Mouse (Mus musculus): Measurements from ENCODE around the gene Ablim1. TPM values are rescaled to one million over a fixed set of nuclear protein-coding genes. Genes with fewer than 3 reads are reported as not detected.

Gene Ablim1
- polyA plus RNA-seq, 1 experiment from 2014 or later, result 46.9 TPM

DNA sequence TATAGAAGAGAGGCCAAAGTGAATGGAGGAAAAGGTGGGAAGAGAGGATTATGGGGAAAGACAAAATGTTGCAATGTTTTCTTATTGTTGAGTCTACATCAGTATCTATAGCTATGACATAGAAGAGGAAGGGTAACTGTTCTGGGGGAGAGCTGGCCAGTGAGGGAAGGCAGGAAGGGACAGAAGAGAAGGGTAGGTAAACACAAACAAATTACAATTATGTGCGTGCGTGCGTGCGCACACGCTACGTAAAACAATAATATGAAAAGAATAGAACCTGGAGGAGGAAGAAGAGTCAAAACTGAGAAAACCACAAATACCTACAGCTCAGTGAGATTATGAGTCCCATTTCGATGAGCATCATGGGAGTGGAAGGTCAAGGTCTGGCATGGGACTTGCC lies 13.6 kb upstream of the Ablim1 start:
- H3K27me3 ChIP-seq (ENCODE audit: control insufficient read depth, insufficient read depth, low read length), result no peaks in the 10 kb centered on the region
- ATAC-seq (ENCODE audit: insufficient number of reproducible peaks, insufficient read depth, low FRiP score, low read depth), result no peak
- WGBS, result 92% methylated on average over 7 of the region's 7 CpGs
- H3K4me2 ChIP-seq (ENCODE audit: low read length), result no peak overlapping the region
- H3K4me1 ChIP-seq (ENCODE audit: control insufficient read depth in 2 of 2, insufficient read depth in 2 of 2, low read length in 2 of 2), result peaks cover 2 to 3% of the 10 kb centered on the region in 2 experiments; a peak in 1 of 4 replicates
- H3K27ac ChIP-seq (replicated peaks in 1 of 2; ENCODE audit: control insufficient read depth in 1 of 2, insufficient read depth in 1 of 2, low read depth in 2 of 2, low read length in 2 of 2), result no peak overlapping the region
- no peak overlapping the region for H3K4me3 ChIP-seq (ENCODE audit: control insufficient read depth in 1 of 2, insufficient read depth in 1 of 2, low read depth in 1 of 2, low read length in 2 of 2)
- no peaks in the 10 kb centered on the region for H3K36me3 ChIP-seq (ENCODE audit: control insufficient read depth, insufficient read depth, low read length)
- H3K9ac ChIP-seq (ENCODE audit: low read length), result no peak overlapping the region
- H3K9me3 ChIP-seq (ENCODE audit: control insufficient read depth, low read length), result no peaks in the 10 kb centered on the region

DNA sequence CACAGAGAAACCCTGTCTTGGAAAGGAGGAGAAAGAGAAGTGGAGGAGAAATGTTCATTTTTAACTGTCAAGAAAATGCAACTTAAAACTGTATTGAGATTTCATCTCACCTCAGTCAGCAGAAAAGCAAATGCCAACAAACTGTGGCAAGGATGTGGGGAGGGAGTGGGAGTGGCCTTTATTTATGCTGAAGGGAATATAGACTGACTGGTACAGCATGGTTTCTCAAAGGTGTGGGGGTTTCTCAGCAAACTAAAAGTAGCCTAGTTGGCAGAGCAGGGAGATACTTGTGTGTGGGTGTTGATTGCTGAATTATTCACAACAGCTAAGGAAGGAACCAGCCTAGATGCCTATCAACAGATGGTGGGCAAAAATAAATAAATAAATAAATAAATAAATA lies 13.0 kb upstream of the Ablim1 start:
- no peaks in the 10 kb centered on the region for H3K27me3 ChIP-seq (ENCODE audit: control insufficient read depth, insufficient read depth, low read length)
- no peaks in the 10 kb centered on the region for H3K36me3 ChIP-seq (ENCODE audit: control insufficient read depth, insufficient read depth, low read length)
- H3K4me3 ChIP-seq (ENCODE audit: control insufficient read depth in 1 of 2, insufficient read depth in 1 of 2, low read depth in 1 of 2, low read length in 2 of 2), result no peak overlapping the region
- H3K9me3 ChIP-seq (ENCODE audit: control insufficient read depth, low read length), result no peaks in the 10 kb centered on the region
- H3K4me2 ChIP-seq (ENCODE audit: low read length), result no peak overlapping the region
- no peak for ATAC-seq (ENCODE audit: insufficient number of reproducible peaks, insufficient read depth, low FRiP score, low read depth)
- peaks cover 2 to 3% of the 10 kb centered on the region in 2 experiments; a peak in 1 of 4 replicates for H3K4me1 ChIP-seq (ENCODE audit: control insufficient read depth in 2 of 2, insufficient read depth in 2 of 2, low read length in 2 of 2)
- no peak overlapping the region for H3K27ac ChIP-seq (replicated peaks in 1 of 2; ENCODE audit: control insufficient read depth in 1 of 2, insufficient read depth in 1 of 2, low read depth in 2 of 2, low read length in 2 of 2)
- no peak overlapping the region for H3K9ac ChIP-seq (ENCODE audit: low read length)

DNA sequence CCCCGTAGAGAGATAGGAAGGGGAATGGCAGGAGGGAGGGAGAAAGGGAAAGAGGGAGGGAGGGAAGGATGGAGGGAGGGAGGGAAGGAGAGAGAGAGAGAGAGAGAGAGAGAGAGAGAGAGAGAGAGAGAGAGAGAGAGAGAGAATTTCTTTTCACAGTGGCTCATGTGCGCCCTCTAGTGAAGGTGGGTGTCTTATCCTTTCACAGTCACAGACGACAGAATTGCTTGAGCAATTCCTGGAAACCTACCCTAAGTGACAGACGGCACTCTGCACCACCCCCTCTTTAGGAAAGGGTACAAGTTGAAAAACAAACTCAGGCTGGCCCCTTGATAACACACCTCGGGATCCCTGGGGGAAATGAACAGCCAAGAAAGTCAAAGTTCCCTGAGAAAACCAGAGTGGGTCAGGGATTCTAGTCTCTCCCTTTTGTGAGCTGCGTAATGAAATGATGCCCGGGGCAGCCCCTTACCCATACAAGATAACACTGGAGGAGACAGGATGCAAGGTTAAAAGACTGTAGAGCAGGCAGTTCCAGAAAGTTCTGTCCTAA lies 11.1 kb upstream of the Ablim1 start:
- Histone ChIP-seq H3K4me1 (ENCODE audit: control insufficient read depth in 2 of 2, insufficient read depth in 2 of 2, low read length in 2 of 2) (peaks cover 2 to 3% of the 10 kb centered on the region in 2 experiments; a peak in 1 of 4 replicates), H3K9me3 (ENCODE audit: control insufficient read depth, low read length) (no peaks in the 10 kb centered on the region), H3K36me3 (ENCODE audit: control insufficient read depth, insufficient read depth, low read length) (no peaks in the 10 kb centered on the region), H3K4me3 (ENCODE audit: control insufficient read depth in 1 of 2, insufficient read depth in 1 of 2, low read depth in 1 of 2, low read length in 2 of 2) (no peak overlapping the region), H3K27ac (replicated peaks in 1 of 2; ENCODE audit: control insufficient read depth in 1 of 2, insufficient read depth in 1 of 2, low read depth in 2 of 2, low read length in 2 of 2) (no peak overlapping the region), H3K27me3 (ENCODE audit: control insufficient read depth, insufficient read depth, low read length) (no peaks in the 10 kb centered on the region), H3K9ac (ENCODE audit: low read length) (no peak overlapping the region), H3K4me2 (ENCODE audit: low read length) (no peak overlapping the region)
- 22% methylated on average over 7 of the region's 7 CpGs for WGBS
- ATAC-seq (ENCODE audit: insufficient number of reproducible peaks, insufficient read depth, low FRiP score, low read depth), result no peak

DNA sequence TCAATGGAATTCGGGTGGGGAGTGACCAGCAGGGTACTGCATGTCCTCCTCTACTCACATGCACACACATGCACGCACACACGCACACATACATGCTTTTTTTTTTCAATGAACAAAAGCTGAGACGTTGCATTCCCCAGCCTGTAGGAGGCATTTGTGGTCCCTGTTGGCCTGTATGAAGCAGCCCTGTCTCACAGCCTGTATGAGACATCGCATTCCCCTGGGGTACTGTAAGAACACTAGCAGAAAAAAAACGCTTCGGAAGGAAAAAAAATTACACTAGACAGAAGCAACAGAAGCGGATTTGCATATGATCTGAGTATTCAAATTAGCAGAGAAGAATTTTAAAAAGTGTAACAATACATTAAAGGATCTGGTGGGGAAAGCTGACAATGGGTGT lies 8.4 kb upstream of the Ablim1 start:
- Histone ChIP-seq H3K4me1 (ENCODE audit: control insufficient read depth in 2 of 2, insufficient read depth in 2 of 2, low read length in 2 of 2) (peaks cover 2 to 3% of the 10 kb centered on the region in 2 experiments; a peak in 1 of 4 replicates), H3K36me3 (ENCODE audit: control insufficient read depth, insufficient read depth, low read length) (no peaks in the 10 kb centered on the region), H3K9ac (ENCODE audit: low read length) (no peak overlapping the region), H3K4me3 (ENCODE audit: control insufficient read depth in 1 of 2, insufficient read depth in 1 of 2, low read depth in 1 of 2, low read length in 2 of 2) (no peak overlapping the region), H3K9me3 (ENCODE audit: control insufficient read depth, low read length) (0 out of 2 replicates have a peak, but pooled peaks cover 3% of the 10 kb centered on the region), H3K27me3 (ENCODE audit: control insufficient read depth, insufficient read depth, low read length) (no peaks in the 10 kb centered on the region), H3K4me2 (ENCODE audit: low read length) (no peak overlapping the region), H3K27ac (replicated peaks in 1 of 2; ENCODE audit: control insufficient read depth in 1 of 2, insufficient read depth in 1 of 2, low read depth in 2 of 2, low read length in 2 of 2) (no peak overlapping the region)
- 82% methylated on average over 8 of the region's 8 CpGs for WGBS
- no peak for ATAC-seq (ENCODE audit: insufficient number of reproducible peaks, insufficient read depth, low FRiP score, low read depth)

DNA sequence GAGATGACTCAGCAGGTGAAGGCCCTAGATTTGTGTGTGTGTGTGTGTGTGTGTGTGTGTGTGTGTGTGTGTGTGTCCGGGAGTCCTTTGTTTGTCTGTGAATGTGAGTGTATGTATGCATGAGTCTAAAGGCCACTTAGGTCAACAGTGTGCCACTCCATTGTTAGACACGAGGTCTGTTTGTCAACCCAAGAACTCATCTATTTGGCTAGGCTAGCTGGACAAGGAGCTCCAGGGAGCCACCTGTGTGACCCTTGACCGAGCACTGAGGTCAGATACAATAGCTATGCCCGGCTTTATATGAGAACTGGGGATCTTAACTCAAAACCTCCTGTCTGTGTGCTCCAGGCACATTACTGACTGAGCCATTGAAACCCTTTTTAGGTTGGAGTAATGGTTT lies 7.8 kb upstream of the Ablim1 start:
- no peaks in the 10 kb centered on the region for H3K36me3 ChIP-seq (ENCODE audit: control insufficient read depth, insufficient read depth, low read length)
- H3K9ac ChIP-seq (ENCODE audit: low read length), result no peak overlapping the region

DNA sequence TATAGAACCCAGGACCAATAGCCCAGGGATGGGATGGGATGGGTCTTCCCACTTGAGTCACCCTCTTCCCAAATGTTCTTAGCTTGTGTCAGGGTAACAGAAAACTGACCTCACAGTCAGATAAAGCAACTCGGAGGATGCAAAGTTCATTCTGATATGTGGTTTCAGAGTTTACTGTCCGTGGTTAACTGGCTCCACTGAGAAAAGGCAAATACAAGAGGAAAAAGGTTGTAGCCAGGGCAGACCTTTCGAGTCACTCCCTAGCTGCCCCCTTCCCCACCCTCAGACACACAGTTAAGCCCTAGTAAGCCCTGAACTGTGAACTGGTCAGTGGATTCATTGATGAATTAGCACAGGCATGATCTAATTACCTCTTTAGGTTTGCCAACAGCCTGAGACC lies 7.1 kb upstream of the Ablim1 start:
- Histone ChIP-seq H3K27me3 (ENCODE audit: control insufficient read depth, insufficient read depth, low read length) (no peaks in the 10 kb centered on the region), H3K27ac (replicated peaks in 1 of 2; ENCODE audit: control insufficient read depth in 1 of 2, insufficient read depth in 1 of 2, low read depth in 2 of 2, low read length in 2 of 2) (no peak overlapping the region), H3K9me3 (ENCODE audit: control insufficient read depth, low read length) (0 out of 2 replicates have a peak, but pooled peaks cover 3% of the 10 kb centered on the region), H3K4me1 (ENCODE audit: control insufficient read depth in 2 of 2, insufficient read depth in 2 of 2, low read length in 2 of 2) (peaks cover 2 to 3% of the 10 kb centered on the region in 2 experiments; a peak in 1 of 4 replicates), H3K36me3 (ENCODE audit: control insufficient read depth, insufficient read depth, low read length) (no peaks in the 10 kb centered on the region), H3K4me3 (ENCODE audit: control insufficient read depth in 1 of 2, insufficient read depth in 1 of 2, low read depth in 1 of 2, low read length in 2 of 2) (no peak overlapping the region), H3K9ac (ENCODE audit: low read length) (no peak overlapping the region), H3K4me2 (ENCODE audit: low read length) (no peak overlapping the region)
- ATAC-seq (ENCODE audit: insufficient number of reproducible peaks, insufficient read depth, low FRiP score, low read depth), result no peak
- 81% methylated on average over 3 of the region's 3 CpGs for WGBS

More for the DNA sequence above, 7.8 kb upstream of the Ablim1 start:
- Histone ChIP-seq H3K9me3 (ENCODE audit: control insufficient read depth, low read length) (0 out of 2 replicates have a peak, but pooled peaks cover 3% of the 10 kb centered on the region), H3K4me2 (ENCODE audit: low read length) (no peak overlapping the region), H3K4me1 (ENCODE audit: control insufficient read depth in 2 of 2, insufficient read depth in 2 of 2, low read length in 2 of 2) (peaks cover 2 to 3% of the 10 kb centered on the region in 2 experiments; a peak in 1 of 4 replicates), H3K27me3 (ENCODE audit: control insufficient read depth, insufficient read depth, low read length) (no peaks in the 10 kb centered on the region), H3K4me3 (ENCODE audit: control insufficient read depth in 1 of 2, insufficient read depth in 1 of 2, low read depth in 1 of 2, low read length in 2 of 2) (no peak overlapping the region), H3K27ac (replicated peaks in 1 of 2; ENCODE audit: control insufficient read depth in 1 of 2, insufficient read depth in 1 of 2, low read depth in 2 of 2, low read length in 2 of 2) (no peak overlapping the region)
- 79% methylated on average over 4 of the region's 4 CpGs for WGBS
- ATAC-seq (ENCODE audit: insufficient number of reproducible peaks, insufficient read depth, low FRiP score, low read depth), result no peak

DNA sequence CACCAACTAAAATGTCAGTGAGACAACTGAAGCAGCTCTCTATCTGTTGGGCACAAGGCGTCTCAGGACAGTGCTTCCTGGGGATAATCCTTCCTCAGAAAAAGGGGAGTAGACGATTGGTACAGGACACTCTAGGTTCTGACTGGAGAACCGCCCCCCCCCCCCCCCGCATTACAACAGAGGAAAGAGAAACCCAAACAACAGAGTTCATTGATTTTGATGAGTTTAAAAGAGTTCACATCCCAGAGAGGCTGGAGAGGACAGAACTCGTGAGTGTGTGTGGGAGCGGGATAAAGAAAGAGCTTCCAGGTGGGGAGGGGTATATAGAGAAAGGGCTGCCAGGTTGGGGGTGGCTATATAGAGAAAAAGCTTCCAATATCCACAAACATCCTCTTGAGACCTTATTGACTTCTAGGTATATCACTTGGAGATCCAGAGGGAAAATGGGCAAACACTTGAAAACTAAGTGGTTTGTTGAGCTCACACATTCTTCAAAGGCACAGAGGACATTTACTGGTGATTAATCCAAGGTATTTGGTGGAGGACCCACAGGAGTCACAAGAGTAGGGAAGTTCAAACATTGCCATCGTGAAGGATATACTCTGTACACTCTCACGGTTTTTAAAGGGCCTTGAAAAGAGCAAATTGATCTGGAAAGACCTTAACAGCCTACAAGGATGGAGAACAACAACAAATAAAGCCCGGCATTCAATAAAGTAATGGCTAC lies 6.1 kb upstream of the Ablim1 start:
- Histone ChIP-seq H3K9ac (ENCODE audit: low read length) (no peak overlapping the region), H3K27ac (replicated peaks in 1 of 2; ENCODE audit: control insufficient read depth in 1 of 2, insufficient read depth in 1 of 2, low read depth in 2 of 2, low read length in 2 of 2) (no peak overlapping the region), H3K27me3 (ENCODE audit: control insufficient read depth, insufficient read depth, low read length) (no peaks in the 10 kb centered on the region), H3K4me1 (ENCODE audit: control insufficient read depth in 2 of 2, insufficient read depth in 2 of 2, low read length in 2 of 2) (peaks cover under 1% of the 10 kb centered on the region in 2 experiments; a peak in 1 of 4 replicates), H3K4me3 (ENCODE audit: control insufficient read depth in 1 of 2, insufficient read depth in 1 of 2, low read depth in 1 of 2, low read length in 2 of 2) (no peak overlapping the region), H3K36me3 (ENCODE audit: control insufficient read depth, insufficient read depth, low read length) (no peaks in the 10 kb centered on the region), H3K4me2 (ENCODE audit: low read length) (no peak overlapping the region), H3K9me3 (ENCODE audit: control insufficient read depth, low read length) (0 out of 2 replicates have a peak, but pooled peaks cover 3% of the 10 kb centered on the region)
- ATAC-seq (ENCODE audit: insufficient number of reproducible peaks, insufficient read depth, low FRiP score, low read depth), result no peak
- WGBS, result 77% methylated on average over 9 of the region's 9 CpGs
